17 mouse cellular contexts compared by ENCODE assay signal in genomic region chr8:77713688-77714087, GRCm38 (mm10). TPM values are rescaled to one million over a fixed set of nuclear protein-coding genes. Genes with fewer than 3 reads are reported as not detected.
DNase-seq lines count a peak whose midpoint lies in the region; ATAC-seq and TF ChIP-seq lines count a peak whose summit lies in the region.
"Had no signal": no experiment of that assay in that cellular context is flagged by ENCODE, and none has a peak within 500 bp of the region (broad histone marks: within the 10 kb centered on the region; RNA-seq: fewer than 3 reads in every experiment).

No protein-coding gene starts in this region.

- intact Hi-C loops in heart, postnatal 36 days (cut with DNase I): no loop called here
- intact Hi-C loops in left cerebral cortex, adult 2 months (cut with DNase I): no loop called here

- TF ChIP-seq CTCF in MEL (IDR thresholded peaks at IDR 0.05 in 2 of 3, conservative IDR thresholded peaks at IDR 0.05 in 1 of 3; ENCODE audit: control insufficient read depth in 1 of 3, insufficient read depth in 1 of 3, low read depth in 2 of 3, low read length in 3 of 3, poor library complexity in 1 of 3, severe bottlenecking in 1 of 3): no peak
- TF ChIP-seq CTCF in left cerebral cortex, adult 2 months (IDR thresholded peaks at IDR 0.05): no peak

- peaks cover 78% of the 10 kb centered on the region for H3K4me1 ChIP-seq in heart, embryonic 13.5 days
- H3K4me1 ChIP-seq in MEL (ENCODE audit: control insufficient read depth in 1 of 2, insufficient read depth in 2 of 2, low read length in 2 of 2): no peaks in the 10 kb centered on the region
- H3K4me1 ChIP-seq in midbrain, embryonic 14.5 days (ENCODE audit: control insufficient read depth, insufficient read depth, low read length): no peaks in the 10 kb centered on the region
- H3K4me1 ChIP-seq in liver, embryonic 12.5 days: peaks cover 7% of the 10 kb centered on the region; the same call in 1 of the 2 replicates
- H3K4me1 ChIP-seq: forebrain, embryonic 12.5 days had no signal

- H3K27ac ChIP-seq in heart, embryonic 13.5 days (replicated peaks): no peak overlapping the region
- no peak overlapping the region for H3K27ac ChIP-seq in MEL (ENCODE audit: control insufficient read depth, low read depth, low read length)
- H3K27ac ChIP-seq in midbrain, embryonic 14.5 days (replicated peaks; ENCODE audit: low read depth, low read length): no peak overlapping the region
- no peak overlapping the region for H3K27ac ChIP-seq in liver, embryonic 12.5 days
- no peak overlapping the region for H3K27ac ChIP-seq in left cerebral cortex, adult 2 months
- H3K27ac ChIP-seq: forebrain, embryonic 12.5 days; intestine, embryonic 15.5 days had no signal

- TF ChIP-seq POLR2A in MEL (IDR thresholded peaks at IDR 0.05; ENCODE audit: control insufficient read depth in 1 of 2, insufficient read depth in 1 of 2, low read depth in 1 of 2, low read length in 2 of 2, poor library complexity in 1 of 2): no peak

- no peaks in the 10 kb centered on the region for H3K27me3 ChIP-seq in heart, embryonic 13.5 days (replicated peaks)
- H3K27me3 ChIP-seq in MEL (ENCODE audit: control insufficient read depth in 1 of 2, insufficient read depth in 2 of 2, low read length in 2 of 2): no peaks in the 10 kb centered on the region
- H3K27me3 ChIP-seq in midbrain, embryonic 14.5 days (ENCODE audit: control insufficient read depth, insufficient read depth, low read length): no peaks in the 10 kb centered on the region
- no peaks in the 10 kb centered on the region for H3K27me3 ChIP-seq in liver, embryonic 12.5 days (replicated peaks)
- H3K27me3 ChIP-seq: forebrain, embryonic 12.5 days; intestine, embryonic 15.5 days had no signal

- TF ChIP-seq EP300 in MEL (IDR thresholded peaks at IDR 0.05; ENCODE audit: low read depth in 1 of 2, low read length in 2 of 2): no peak

- no peak overlapping the region for H3K4me3 ChIP-seq in heart, embryonic 13.5 days
- no peak overlapping the region for H3K4me3 ChIP-seq in MEL (ENCODE audit: control insufficient read depth in 1 of 2, insufficient read depth in 1 of 2, low read depth in 2 of 2, low read length in 2 of 2)
- no peak overlapping the region for H3K4me3 ChIP-seq in midbrain, embryonic 14.5 days (replicated peaks; ENCODE audit: low read depth, low read length)
- H3K4me3 ChIP-seq in liver, embryonic 12.5 days: no peak overlapping the region
- no peak overlapping the region for H3K4me3 ChIP-seq in left cerebral cortex, adult 2 months
- H3K4me3 ChIP-seq: forebrain, embryonic 12.5 days; intestine, embryonic 15.5 days; myocyte had no signal

- no peak overlapping the region for H3K4me2 ChIP-seq in heart, embryonic 13.5 days
- no peak overlapping the region for H3K4me2 ChIP-seq in midbrain, embryonic 14.5 days (ENCODE audit: low read length)
- no peak overlapping the region for H3K4me2 ChIP-seq in liver, embryonic 12.5 days
- H3K4me2 ChIP-seq: forebrain, embryonic 12.5 days; intestine, embryonic 15.5 days; midbrain, embryonic 11.5 days had no signal

- peak overlapping the region; percentile 28; the same call in 1 of the 2 replicates for H3K9ac ChIP-seq in heart, embryonic 13.5 days
- no peak overlapping the region for H3K9ac ChIP-seq in MEL (ENCODE audit: control insufficient read depth, low read depth, low read length, poor library complexity, severe bottlenecking)
- H3K9ac ChIP-seq in midbrain, embryonic 14.5 days (replicated peaks; ENCODE audit: low read length): no peak overlapping the region
- no peak overlapping the region for H3K9ac ChIP-seq in liver, embryonic 12.5 days
- H3K9ac ChIP-seq: forebrain, embryonic 12.5 days; intestine, embryonic 15.5 days had no signal

- WGBS in heart, embryonic 13.5 days: 49% methylated on average over 5 of the region's 5 CpGs
- 92% methylated on average over 5 of the region's 5 CpGs for WGBS in midbrain, embryonic 14.5 days
- WGBS in liver, embryonic 12.5 days (ENCODE audit: insufficient replicate concordance): 39% methylated on average over 5 of the region's 5 CpGs

- no peak for DNase-seq in heart, postnatal 36 days
- DNase-seq in MEL (ENCODE audit: low read depth, low spot score): peak; percentile 4
- peak; percentile 6 for DNase-seq in induced T-regulatory cell, adult 2 months (ENCODE audit: low read depth)
- DNase-seq in naive thymus-derived CD4-positive, alpha-beta T cell, adult 2 months (ENCODE audit: low read depth): peak; percentile 50
- DNase-seq in midbrain, embryonic 14.5 days: no peak
- DNase-seq in left cerebral cortex, adult 2 months (ENCODE audit: extremely low spot score in 1 of 2, low spot score in 2 of 2): no peak
- DNase-seq: cerebellum, adult 11 months; kidney, postnatal 14 days; right cerebral cortex, postnatal 25 days had no signal

- H3K79me2 ChIP-seq in MEL (ENCODE audit: control insufficient read depth, insufficient read depth, low read length, poor library complexity): no peaks in the 10 kb centered on the region

- TF ChIP-seq RAD21 in MEL (IDR thresholded peaks at IDR 0.05; ENCODE audit: low read depth, low read length): no peak

- ATAC-seq in heart, embryonic 13.5 days (ENCODE audit: extremely low read depth, insufficient number of reproducible peaks, low FRiP score, low TSS enrichment): no peak
- ATAC-seq in midbrain, embryonic 14.5 days (ENCODE audit: low FRiP score, low TSS enrichment): no peak
- ATAC-seq in liver, embryonic 12.5 days: no peak; the same call in 1 of the 2 replicates
- ATAC-seq: intestine, embryonic 15.5 days; lung, postnatal 0 days had no signal

- H3K36me3 ChIP-seq in heart, embryonic 13.5 days: peaks cover 17% of the 10 kb centered on the region; the same call in 1 of the 2 replicates
- no peaks in the 10 kb centered on the region for H3K36me3 ChIP-seq in MEL (ENCODE audit: control insufficient read depth in 1 of 2, insufficient read depth in 2 of 2, low read length in 2 of 2)
- no peaks in the 10 kb centered on the region for H3K36me3 ChIP-seq in midbrain, embryonic 14.5 days (ENCODE audit: control insufficient read depth, insufficient read depth, low read length)
- no peaks in the 10 kb centered on the region for H3K36me3 ChIP-seq in liver, embryonic 12.5 days
- H3K36me3 ChIP-seq: forebrain, embryonic 12.5 days; G1E; intestine, embryonic 15.5 days had no signal

- H3K9me3 ChIP-seq in heart, embryonic 13.5 days: no peaks in the 10 kb centered on the region
- H3K9me3 ChIP-seq in MEL (replicated peaks; ENCODE audit: insufficient read depth, low read length): no peaks in the 10 kb centered on the region
- no peaks in the 10 kb centered on the region for H3K9me3 ChIP-seq in midbrain, embryonic 14.5 days (ENCODE audit: control insufficient read depth, low read length)
- no peaks in the 10 kb centered on the region for H3K9me3 ChIP-seq in liver, embryonic 12.5 days (replicated peaks)
- H3K9me3 ChIP-seq: forebrain, embryonic 12.5 days; G1E; intestine, embryonic 15.5 days had no signal

TF ChIP-seq in MEL, 35 proteins besides CTCF, POLR2A, EP300 and RAD21:
- TF ChIP-seq RCOR1 (IDR thresholded peaks at IDR 0.05; ENCODE audit: low read depth, low read length): no peak
- TF ChIP-seq ZMIZ1 (IDR thresholded peaks at IDR 0.05; ENCODE audit: low read depth, low read length): no peak
- no peak for TF ChIP-seq SMC3 (IDR thresholded peaks at IDR 0.05; ENCODE audit: low read depth, low read length)
- TF ChIP-seq HCFC1 (IDR thresholded peaks at IDR 0.05; ENCODE audit: low read depth, low read length): no peak
- TF ChIP-seq POLR2AphosphoS5 (IDR thresholded peaks at IDR 0.05; ENCODE audit: borderline replicate concordance, low read depth, low read length): no peak
- TF ChIP-seq ZC3H11A (IDR thresholded peaks at IDR 0.05; ENCODE audit: low read depth, low read length): no peak

RNA-seq across cellular contexts. Expression of gene Ednra, which starts 10.6 kb away (rescaled TPM):
- 38.2 and 42.8 TPM in 2 replicates for polyA plus RNA-seq in heart, embryonic 13.5 days (2015; fragmentation: Nextera tagmentation; extraction: Ambion mirVana)
- total RNA-seq in heart, postnatal 36 days (2021): 10 to 100 TPM; 39.2 to 43.5 TPM
- not detected in 2 replicates for total RNA-seq in MEL (2012; rRNA removed)
- polyA plus RNA-seq in MEL (2012; ENCODE audit: insufficient read depth in 1 of 2, insufficient read length in 2 of 2, low read depth in 1 of 2, low replicate concordance in 2 of 2, missing spikeins in 1 of 2): not detected
- polyA plus RNA-seq in midbrain, embryonic 14.5 days (2014; fragmentation: Nextera tagmentation; extraction: Ambion mirVana): 3.7 and 7.1 TPM in 2 replicates
- polyA plus RNA-seq in liver, embryonic 12.5 days (2016; fragmentation: Nextera tagmentation; extraction: Ambion mirVana): 3.9 and 4.1 TPM in 2 replicates
- total RNA-seq in left cerebral cortex, adult 2 months (2021): 1 to 10 TPM; 2.8 to 3.5 TPM
- polyA plus RNA-seq: G1E had no signal

Comparison
In these comparisons a context has a peak if more than half of its experiments do, and no peak if none do; other contexts are left out.
1. DNase-seq: peak in MEL (single experiment), induced T-regulatory cell, adult 2 months (single experiment) and naive thymus-derived CD4-positive, alpha-beta T cell, adult 2 months (single experiment); none in heart, postnatal 36 days (0 of 2), midbrain, embryonic 14.5 days (single experiment) and left cerebral cortex, adult 2 months (0 of 2).